Mouse (Mus musculus): ENCODE measurements around the gene Id1. TPM values are rescaled to one million over a fixed set of nuclear protein-coding genes. Genes with fewer than 3 reads are reported as not detected.

The Id1 gene
- polyA plus RNA-seq, 1 experiment: not detected

- H3K4me3 ChIP-seq (ENCODE audit: insufficient read depth, low read length): no peak overlapping the region
- no peak overlapping the region for H3K27ac ChIP-seq (ENCODE audit: insufficient read depth, low read depth, low read length)
- no peaks in the 10 kb centered on the region for H3K4me1 ChIP-seq (ENCODE audit: control insufficient read depth, insufficient read depth, low read length)
- TF ChIP-seq POLR2A (IDR thresholded peaks at IDR 0.05; ENCODE audit: borderline replicate concordance, low read depth, low read length) (no peak), CTCF (IDR thresholded peaks at IDR 0.05; ENCODE audit: low read depth, low read length) (no peak)
Measured at GRCm38 (mm10) chr2:152700725-152701124, 35.3 kb upstream of the Id1 start.

- TF ChIP-seq POLR2A (IDR thresholded peaks at IDR 0.05; ENCODE audit: borderline replicate concordance, low read depth, low read length): no peak
- no peak for TF ChIP-seq CTCF (IDR thresholded peaks at IDR 0.05; ENCODE audit: low read depth, low read length)
- no peak overlapping the region for H3K27ac ChIP-seq (ENCODE audit: insufficient read depth, low read depth, low read length)
Measured at GRCm38 (mm10) chr2:152703596-152704255, 32.3 kb upstream of the Id1 start.

GRCm38 (mm10) chr2:152704256-152704605 lies 31.8 kb upstream of the Id1 start:
- no peak overlapping the region for H3K4me3 ChIP-seq (ENCODE audit: insufficient read depth, low read length)
- H3K27ac ChIP-seq (ENCODE audit: insufficient read depth, low read depth, low read length): no peak overlapping the region
- H3K4me1 ChIP-seq (ENCODE audit: control insufficient read depth, insufficient read depth, low read length): peaks cover 6% of the 10 kb centered on the region
- TF ChIP-seq CTCF (IDR thresholded peaks at IDR 0.05; ENCODE audit: low read depth, low read length): no peak
- no peak for TF ChIP-seq POLR2A (IDR thresholded peaks at IDR 0.05; ENCODE audit: borderline replicate concordance, low read depth, low read length)

More at GRCm38 (mm10) chr2:152703596-152704255, 32.3 kb upstream of the Id1 start:
- Histone ChIP-seq H3K4me1 (ENCODE audit: control insufficient read depth, insufficient read depth, low read length) (peaks cover 3% of the 10 kb centered on the region), H3K4me3 (ENCODE audit: insufficient read depth, low read length) (no peak overlapping the region)

- H3K4me1 ChIP-seq (ENCODE audit: control insufficient read depth, insufficient read depth, low read length): peaks cover 9% of the 10 kb centered on the region
- TF ChIP-seq POLR2A (IDR thresholded peaks at IDR 0.05; ENCODE audit: borderline replicate concordance, low read depth, low read length) (no peak), CTCF (IDR thresholded peaks at IDR 0.05; ENCODE audit: low read depth, low read length) (no peak)
- H3K27ac ChIP-seq (ENCODE audit: insufficient read depth, low read depth, low read length): no peak overlapping the region
- H3K4me3 ChIP-seq (ENCODE audit: insufficient read depth, low read length): no peak overlapping the region
Measured at GRCm38 (mm10) chr2:152704811-152705370, 31.2 kb upstream of the Id1 start.

DNA sequence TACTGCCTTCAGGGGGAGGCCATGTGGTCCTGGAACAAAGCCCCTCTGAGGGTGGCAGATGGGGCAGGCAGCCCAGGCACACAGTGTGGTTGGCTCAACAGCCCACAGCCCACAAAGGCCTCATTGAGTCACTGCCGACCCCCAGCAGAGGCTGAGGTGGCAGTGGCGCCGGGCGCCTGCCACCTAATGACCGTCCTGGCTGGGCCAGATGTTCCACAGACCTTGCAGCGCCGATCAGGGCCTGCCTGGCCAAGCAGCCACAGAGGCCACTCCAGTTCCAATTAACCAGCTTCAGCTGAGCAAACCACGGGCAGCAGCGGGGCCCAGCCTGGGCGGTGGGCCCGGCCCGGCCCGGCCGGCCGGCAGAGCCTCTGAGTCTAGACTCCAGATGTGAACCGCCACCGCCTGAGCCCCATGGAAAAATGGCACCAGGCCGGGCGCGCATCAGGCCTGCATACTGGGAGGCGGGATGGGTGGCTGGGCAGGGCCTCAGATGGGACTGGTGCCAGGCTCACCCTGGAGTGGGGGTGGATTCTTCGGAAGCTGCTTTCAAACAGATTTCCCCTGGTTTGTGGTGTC lies 30.0 kb upstream of the Id1 start:
- TF ChIP-seq POLR2A (IDR thresholded peaks at IDR 0.05; ENCODE audit: borderline replicate concordance, low read depth, low read length) (no peak), CTCF (IDR thresholded peaks at IDR 0.05; ENCODE audit: low read depth, low read length) (no peak)
- H3K4me3 ChIP-seq (ENCODE audit: insufficient read depth, low read length): no peak overlapping the region
- no peak overlapping the region for H3K27ac ChIP-seq (ENCODE audit: insufficient read depth, low read depth, low read length)
- peaks cover 9% of the 10 kb centered on the region for H3K4me1 ChIP-seq (ENCODE audit: control insufficient read depth, insufficient read depth, low read length)

DNA sequence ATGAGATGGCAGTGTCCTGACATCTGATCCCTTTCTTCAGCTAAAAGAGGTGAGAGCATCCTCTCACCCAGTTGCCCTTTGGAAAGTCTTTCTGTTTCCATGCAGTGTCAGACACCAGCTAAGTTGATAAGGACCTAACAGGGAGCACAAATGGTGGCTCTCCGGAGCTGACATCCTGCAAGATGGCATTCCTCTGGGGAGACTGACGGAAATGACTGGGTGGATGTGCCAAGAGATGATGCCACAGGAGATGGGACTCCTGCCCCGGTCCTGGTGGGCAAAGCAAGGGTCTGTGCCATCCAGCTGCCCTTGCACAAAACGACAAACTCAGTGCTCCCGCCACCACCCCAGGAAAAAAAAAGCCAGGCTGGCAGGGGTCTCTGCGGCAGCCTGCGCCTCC lies 28.9 kb upstream of the Id1 start:
- Histone ChIP-seq H3K4me1 (ENCODE audit: control insufficient read depth, insufficient read depth, low read length) (peaks cover 9% of the 10 kb centered on the region), H3K27ac (ENCODE audit: insufficient read depth, low read depth, low read length) (no peak overlapping the region), H3K4me3 (ENCODE audit: insufficient read depth, low read length) (no peak overlapping the region)
- no peak for TF ChIP-seq CTCF (IDR thresholded peaks at IDR 0.05; ENCODE audit: low read depth, low read length)
- no peak for TF ChIP-seq POLR2A (IDR thresholded peaks at IDR 0.05; ENCODE audit: borderline replicate concordance, low read depth, low read length)

GRCm38 (mm10) chr2:152707627-152708026 lies 28.4 kb upstream of the Id1 start:
- TF ChIP-seq CTCF (IDR thresholded peaks at IDR 0.05; ENCODE audit: low read depth, low read length): no peak
- no peak for TF ChIP-seq POLR2A (IDR thresholded peaks at IDR 0.05; ENCODE audit: borderline replicate concordance, low read depth, low read length)
- no peak overlapping the region for H3K27ac ChIP-seq (ENCODE audit: insufficient read depth, low read depth, low read length)
- no peak overlapping the region for H3K4me3 ChIP-seq (ENCODE audit: insufficient read depth, low read length)
- H3K4me1 ChIP-seq (ENCODE audit: control insufficient read depth, insufficient read depth, low read length): peaks cover 9% of the 10 kb centered on the region

DNA sequence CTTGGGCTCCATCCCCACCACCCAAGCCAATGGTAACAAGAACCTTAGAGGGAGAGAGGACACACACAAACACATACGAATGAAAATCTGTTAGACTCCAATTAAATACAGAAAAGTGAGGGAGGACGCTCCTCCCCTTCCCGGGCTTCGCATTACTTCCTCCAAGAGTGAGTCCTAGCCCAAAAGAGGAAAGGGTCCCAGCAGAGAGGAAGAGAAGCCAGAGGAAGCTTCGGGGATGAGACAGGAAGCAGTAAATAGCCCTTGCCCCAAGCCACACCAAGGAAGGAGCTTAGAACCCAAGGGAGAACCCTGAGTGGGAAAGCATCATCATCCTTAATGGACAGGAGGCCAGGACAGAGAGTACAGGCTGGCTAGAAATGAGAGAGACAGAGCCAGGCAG lies 27.0 kb upstream of the Id1 start:
- Histone ChIP-seq H3K27ac (ENCODE audit: insufficient read depth, low read depth, low read length) (no peak overlapping the region), H3K4me1 (ENCODE audit: control insufficient read depth, insufficient read depth, low read length) (peaks cover 9% of the 10 kb centered on the region), H3K4me3 (ENCODE audit: insufficient read depth, low read length) (no peak overlapping the region)
- TF ChIP-seq CTCF (IDR thresholded peaks at IDR 0.05; ENCODE audit: low read depth, low read length) (no peak), POLR2A (IDR thresholded peaks at IDR 0.05; ENCODE audit: borderline replicate concordance, low read depth, low read length) (no peak)

DNA sequence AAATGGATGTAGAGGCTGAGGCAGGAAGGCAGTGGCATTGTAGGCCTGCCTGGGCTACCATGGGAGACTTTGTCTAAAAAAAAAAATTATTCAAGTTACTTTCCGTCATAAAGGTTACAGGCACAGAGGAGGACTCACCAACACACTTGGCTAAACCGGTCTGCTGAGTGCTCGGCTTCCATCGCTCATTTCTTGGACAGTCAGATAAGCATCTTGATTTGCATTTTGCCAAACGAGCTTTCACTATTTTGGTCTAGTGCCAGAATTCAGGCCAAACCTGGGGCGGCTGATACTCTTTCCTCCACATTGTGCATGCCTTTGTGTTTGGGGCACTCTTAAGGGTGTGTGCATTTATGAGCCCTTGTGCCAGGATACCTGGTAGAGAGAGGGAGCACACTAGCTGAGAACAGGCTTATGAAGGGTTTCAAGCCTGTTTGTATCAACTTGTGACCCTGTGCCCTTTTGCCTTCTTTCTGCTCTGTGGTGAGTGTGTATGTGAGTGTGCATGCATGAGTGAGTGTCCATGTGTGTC lies 19.7 kb upstream of the Id1 start:
- TF ChIP-seq POLR2A (IDR thresholded peaks at IDR 0.05; ENCODE audit: borderline replicate concordance, low read depth, low read length): no peak
- TF ChIP-seq CTCF (IDR thresholded peaks at IDR 0.05; ENCODE audit: low read depth, low read length): no peak
- Histone ChIP-seq H3K4me1 (ENCODE audit: control insufficient read depth, insufficient read depth, low read length) (no peaks in the 10 kb centered on the region), H3K27ac (ENCODE audit: insufficient read depth, low read depth, low read length) (no peak overlapping the region)

GRCm38 (mm10) chr2:152717652-152718051 lies 18.4 kb upstream of the Id1 start:
- TF ChIP-seq CTCF (IDR thresholded peaks at IDR 0.05; ENCODE audit: low read depth, low read length) (no peak), POLR2A (IDR thresholded peaks at IDR 0.05; ENCODE audit: borderline replicate concordance, low read depth, low read length) (no peak)
- Histone ChIP-seq H3K4me1 (ENCODE audit: control insufficient read depth, insufficient read depth, low read length) (no peaks in the 10 kb centered on the region), H3K27ac (ENCODE audit: insufficient read depth, low read depth, low read length) (no peak overlapping the region)

More for the DNA sequence above, 19.7 kb upstream of the Id1 start:
- no peak overlapping the region for H3K4me3 ChIP-seq (ENCODE audit: insufficient read depth, low read length)

More at GRCm38 (mm10) chr2:152717652-152718051, 18.4 kb upstream of the Id1 start:
- H3K4me3 ChIP-seq (ENCODE audit: insufficient read depth, low read length): no peak overlapping the region
